Mouse (Mus musculus): Measurements from ENCODE around the gene 4930503B20Rik.

4930503B20Rik gene

DNA sequence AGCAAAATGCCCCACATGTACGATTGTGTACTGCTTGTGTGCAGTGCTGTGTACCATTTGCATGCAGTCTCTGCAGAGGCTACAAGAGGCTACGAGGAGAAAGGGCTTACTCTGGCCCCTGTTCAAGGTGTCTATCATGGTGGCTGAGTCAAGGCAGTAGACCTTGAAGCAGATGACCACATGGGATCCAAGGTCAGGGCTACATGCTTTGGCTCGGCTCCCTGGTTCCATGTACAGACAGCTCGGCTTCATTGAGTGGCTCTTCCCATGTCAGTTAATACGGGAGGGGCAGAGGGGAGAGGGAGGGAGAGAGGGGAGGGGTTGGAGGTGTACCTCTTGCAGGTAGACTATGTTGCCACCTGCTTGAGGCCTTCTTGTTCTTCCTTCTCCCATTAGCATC lies 1.3 kb upstream of the 4930503B20Rik start:
- CTCF ChIA-PET = no interaction called here

DNA sequence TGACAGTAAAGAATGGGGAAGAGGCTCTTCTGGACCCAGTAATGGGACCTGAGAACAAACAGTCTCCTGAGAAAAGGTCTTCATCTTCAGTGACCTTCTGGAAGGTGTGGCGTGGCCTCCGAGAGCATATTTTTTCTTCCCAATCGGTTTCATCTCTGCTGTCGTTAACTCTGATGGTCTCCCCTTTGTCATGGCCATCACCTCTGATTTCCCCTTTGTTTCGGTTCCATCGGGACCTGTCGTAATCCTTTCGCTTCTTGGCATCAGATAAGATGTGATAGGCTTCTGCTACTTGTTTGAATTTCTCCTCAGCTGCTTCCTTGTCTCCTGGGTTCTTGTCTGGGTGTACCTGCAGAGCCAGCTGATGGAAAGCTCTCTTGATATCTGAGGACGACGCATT lies 401 bp downstream of the 4930503B20Rik start:
- CTCF ChIA-PET = no interaction called here

DNA sequence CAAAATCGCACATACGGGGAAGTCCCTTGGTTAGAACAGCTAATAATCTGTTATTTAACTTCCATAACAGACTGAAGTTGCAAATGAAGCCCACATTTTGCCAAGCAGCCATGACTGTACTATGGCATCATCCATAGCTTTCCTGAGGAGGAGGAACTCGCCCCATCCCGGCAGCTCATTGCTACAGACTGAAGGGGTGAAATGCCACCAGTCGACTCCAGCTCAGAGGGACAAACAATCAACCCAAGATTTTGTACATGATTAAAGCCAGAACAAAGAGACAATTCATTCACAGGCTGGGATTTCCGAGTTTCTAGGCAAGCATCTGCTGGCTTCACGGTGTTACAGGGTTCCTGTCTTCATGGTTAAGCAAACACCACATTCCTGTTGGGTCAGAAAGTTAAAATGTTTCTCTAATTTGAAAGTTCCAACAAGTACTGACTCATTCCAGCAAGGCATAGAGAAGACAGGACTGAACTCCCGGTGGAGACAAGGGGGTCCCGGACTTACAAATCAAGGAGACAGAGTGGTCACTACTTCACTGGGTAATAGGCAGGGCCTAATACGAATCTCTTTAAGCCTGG lies 1.7 kb downstream of the 4930503B20Rik start:
- CTCF ChIA-PET = no interaction called here

DNA sequence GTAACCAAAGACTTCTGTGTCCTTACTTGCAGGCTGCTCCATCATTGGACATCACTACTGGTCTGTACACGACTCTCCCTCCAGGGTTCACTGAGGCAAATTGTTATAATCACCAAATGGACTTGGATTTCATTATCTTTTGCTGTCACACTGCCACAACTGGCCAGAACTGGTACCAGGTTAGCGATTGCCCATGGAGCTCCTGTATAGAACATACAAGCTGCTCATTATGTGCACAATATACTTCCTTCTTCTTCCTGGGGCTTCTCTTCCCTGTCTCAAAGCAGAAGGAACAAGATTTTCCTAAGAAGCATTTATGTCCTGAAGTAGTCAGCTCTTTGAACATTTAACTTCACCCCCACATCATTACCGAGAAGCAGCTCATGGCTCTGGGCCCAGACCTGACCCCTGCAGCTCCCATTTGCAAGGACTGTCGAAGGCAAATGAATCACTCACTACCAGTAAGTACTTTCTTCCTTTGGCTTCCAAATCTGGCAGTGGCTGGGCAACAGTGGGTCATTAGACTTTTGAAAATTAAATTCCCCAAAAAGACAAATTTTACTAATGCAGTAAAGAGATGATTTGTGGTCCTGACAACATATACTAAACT lies 9.2 kb downstream of the 4930503B20Rik start:
- CTCF ChIA-PET = no interaction called here

DNA sequence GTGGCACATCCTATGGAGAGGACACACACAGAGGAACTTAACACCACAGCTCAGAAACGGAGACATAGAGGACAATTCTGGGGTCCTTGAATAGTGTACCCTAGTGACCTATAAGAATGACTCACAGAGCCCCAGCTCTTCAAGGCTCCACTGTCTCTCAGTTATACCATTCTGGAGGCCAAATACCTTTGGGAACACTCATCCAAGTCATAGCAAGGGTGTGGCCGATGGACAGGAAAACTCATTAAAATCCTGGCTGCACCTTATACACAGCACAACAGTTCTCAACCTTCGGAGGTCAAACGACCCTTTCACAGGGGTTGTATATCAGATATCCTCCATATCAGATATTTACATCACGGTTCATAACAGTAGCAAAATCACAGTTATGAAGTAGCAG lies 18.6 kb downstream of the 4930503B20Rik start:
- CTCF ChIA-PET = no interaction called here

DNA sequence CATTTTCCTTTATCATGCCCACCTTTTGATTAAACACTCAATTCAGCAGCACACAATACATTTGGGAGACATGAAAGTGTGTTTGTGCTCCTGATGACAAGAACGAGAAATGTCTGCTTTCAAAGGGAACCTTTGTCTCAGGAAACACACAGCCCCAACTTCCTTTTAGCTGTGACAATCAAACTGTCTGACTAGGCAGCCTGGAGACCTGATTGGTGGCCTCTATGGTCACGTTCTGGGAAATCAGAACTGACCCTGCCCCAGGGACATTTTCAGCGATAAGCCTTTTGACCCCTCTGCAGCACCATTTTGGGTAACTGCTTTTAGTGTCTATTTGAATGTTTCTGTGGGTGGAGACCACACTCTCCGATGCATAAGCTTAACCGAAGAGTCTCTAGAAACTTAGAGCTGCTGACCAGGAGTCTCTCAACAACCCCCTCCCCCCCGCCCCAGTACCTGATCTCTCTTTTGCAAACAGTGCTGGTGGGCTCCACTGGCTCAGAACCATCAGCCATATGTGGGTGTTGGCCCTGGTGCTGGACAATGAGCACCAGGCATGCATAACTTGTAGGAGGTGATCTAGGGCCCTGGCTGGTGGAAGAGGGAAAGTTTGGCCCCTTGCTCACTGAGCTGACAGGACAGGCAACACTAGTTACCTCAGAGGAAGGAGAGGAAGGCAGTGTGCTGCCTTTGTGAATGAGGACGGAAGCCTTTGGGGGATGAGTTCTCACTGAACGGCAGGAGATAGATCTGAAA lies 22.7 kb downstream of the 4930503B20Rik start:
- CTCF ChIA-PET = no interaction called here

DNA sequence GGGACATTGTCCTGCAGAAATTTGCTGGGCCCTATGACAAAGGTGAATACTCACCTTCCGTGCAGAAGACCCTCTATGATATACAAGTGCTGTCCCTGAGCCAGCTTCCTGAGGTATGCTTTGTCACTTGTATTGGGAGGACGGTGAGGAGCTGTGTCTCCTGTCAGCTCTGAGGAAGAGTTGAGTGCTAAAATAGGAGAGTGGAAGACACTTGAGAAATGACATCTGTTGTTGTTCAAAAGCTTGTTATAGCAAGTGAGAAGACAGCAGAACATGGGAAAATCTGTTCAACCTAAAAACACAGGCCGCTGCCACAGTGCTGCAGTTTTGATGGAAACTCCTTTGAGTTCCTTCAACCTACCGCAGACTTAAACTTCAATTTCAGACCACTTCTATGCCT lies 25.4 kb downstream of the 4930503B20Rik start:
- CTCF ChIA-PET = no interaction called here

DNA sequence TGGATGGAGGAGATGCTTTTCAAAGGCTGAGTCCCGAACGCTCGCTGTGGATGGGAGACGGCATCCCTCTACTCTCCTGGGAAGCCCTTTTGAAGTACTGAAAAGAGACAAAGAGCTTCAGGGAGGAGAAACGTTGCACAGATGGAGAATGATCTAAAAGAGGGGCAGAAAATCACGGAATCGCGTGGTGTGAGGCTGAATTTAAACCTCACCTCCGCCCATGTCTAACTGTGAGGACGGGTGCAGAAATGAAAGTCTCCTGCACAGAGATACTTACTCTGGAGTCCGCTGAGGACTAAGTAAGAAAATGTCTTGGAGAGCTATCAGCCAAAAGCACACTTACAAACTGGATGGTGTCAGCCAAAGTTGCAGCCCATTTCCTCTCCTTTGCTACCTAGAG lies 29.2 kb downstream of the 4930503B20Rik start:
- CTCF ChIA-PET = no interaction called here

DNA sequence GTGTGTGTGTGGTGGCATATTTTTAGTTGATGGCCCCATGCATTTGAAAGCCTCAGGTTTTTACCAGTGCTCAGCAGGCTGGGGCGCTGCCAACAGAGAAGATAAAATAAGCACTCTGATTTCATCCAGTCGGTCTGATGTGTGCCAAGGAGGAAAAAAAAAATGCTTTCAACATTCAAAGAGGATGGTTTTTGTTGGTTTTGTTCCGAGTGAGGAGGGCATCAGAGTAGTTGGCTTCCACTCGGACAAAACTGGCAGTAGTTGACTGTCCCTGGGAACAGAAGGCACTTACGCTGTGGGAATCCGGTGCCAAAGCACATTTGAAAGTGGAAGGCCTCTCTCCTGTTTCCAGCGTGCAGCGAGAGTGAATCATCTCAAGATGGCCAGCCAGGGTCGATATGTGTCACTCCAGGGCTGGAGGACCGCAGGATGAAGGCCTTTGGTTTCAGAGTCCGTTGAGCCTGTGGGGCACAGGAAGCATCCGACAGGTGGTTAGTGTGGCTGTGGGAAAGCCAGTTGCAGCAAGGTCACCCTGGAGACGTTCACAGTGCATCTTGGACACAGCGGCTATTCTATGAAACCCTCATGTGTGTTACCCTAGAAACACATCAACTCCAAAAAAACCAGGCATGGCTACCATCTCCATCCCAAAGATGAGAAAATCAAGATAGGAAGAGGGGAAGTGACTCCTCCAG lies 30.4 kb downstream of the 4930503B20Rik start:
- CTCF ChIA-PET = no interaction called here

DNA sequence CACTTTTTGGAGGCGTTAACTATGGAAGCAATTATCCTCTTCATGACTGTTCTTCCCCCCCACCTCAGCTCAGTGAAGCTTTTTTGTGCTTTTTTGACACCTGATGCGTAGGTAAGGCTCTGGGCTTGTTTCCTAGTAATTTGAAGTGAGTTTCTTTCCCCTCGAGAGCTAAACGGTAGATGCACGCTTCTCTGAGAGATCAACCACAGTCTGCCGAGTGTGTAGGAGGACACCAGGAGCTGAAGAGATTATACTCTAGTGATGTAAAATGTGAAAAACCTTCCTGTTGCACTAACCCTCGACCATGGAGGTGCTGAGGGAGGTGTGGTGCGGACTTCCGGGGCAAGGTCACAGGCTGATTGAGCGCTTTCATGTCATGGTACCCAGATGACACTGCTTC lies 31.0 kb downstream of the 4930503B20Rik start:
- CTCF ChIA-PET = no interaction called here

DNA sequence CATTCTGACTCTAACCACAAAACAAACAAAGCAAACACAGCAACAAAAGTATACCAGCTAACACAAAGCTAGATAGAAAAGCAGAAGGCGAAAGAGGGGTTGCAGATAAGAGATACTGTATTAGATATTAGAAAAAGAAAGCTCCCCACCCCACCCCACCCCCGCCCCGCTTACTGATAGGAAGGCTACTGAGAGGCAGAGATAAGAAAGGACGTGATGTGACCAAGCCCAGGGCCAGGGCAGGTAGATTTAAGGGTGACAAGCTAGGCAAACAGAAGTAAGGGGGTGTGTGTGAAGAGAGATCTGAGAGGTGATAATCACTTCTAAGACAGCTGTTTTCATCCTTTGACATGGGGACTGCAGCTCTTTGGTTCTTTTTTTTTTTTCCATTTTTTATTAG lies 32.8 kb downstream of the 4930503B20Rik start:
- CTCF ChIA-PET = no interaction called here

DNA sequence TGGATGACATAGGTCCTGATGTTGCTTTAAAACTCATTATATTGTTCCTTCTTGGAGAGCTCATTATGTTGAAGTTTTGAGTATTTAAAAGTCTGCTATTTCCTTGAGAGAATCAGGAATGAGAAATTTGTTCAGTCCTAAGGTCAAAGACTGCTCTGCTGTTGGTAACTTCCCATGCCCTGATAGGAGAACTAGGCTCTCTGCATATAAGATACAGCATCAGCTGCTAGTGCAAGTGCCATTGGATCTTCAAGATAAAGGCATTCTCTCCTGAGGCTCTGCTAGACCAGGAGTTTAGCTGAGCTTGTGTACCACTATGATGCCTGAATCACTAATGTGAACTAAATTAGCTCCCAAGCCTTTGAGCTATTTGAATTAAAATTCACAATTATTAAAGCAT lies 33.2 kb downstream of the 4930503B20Rik start:
- CTCF ChIA-PET = no interaction called here

DNA sequence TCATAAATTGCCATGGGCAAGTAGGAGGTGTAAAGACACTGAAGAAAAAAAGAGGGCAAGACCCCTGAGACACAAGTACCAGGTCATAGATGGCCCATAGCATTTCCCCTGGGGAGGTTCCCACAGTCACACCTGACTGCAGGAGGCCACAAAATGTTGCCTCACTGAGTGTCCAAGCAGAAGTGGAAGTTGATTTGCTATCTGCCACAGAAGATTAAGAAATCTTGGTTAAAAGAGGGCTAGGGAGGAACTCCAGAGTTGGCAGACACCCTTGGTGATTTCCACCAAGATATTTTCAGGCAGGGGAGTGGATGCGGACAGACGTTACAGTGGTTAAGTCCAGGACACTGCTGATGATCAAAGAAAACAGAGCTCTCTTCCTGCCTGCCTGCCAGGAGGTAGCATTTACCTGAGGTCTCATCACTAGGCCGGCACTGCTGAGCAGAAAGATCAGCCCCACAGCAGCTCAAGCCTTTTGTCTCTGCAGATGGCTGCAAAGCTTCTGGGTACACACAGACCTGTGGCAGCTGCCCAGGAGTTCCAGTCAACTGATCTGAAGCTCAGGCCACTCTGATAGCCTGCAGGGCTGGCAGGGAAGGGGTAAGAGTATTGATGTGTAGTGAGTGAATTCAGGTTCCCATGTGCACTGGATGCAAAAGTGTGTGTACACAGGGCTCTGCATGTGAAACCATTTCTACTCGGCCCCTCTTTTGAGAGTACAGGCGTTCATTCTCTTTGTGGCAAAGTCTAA lies 34.4 kb downstream of the 4930503B20Rik start:
- CTCF ChIA-PET = no interaction called here

DNA sequence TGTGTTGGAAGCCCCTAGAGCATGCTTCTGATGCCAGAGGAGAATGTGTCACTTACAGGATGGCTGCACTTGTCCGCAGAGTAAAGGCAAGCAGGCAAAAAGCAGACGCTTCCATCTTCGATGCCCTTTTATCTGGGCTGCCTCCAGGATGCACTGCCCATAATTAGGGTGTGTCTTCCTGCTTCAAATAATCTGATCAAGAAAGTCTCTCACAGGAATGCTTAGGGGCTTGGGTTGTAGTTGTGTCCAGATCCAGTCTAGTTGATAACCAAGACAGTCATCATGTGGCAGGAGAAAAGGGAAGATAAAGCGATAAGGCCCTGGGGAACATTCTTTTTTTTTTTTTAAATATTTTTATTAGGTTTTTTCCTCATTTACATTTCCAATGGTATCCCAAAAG lies 35.6 kb downstream of the 4930503B20Rik start, which contains the start of gene Dnase2b:
Dnase2b (minus strand) TSS at position 101 of the 400 bp plus-strand sequence.
- CTCF ChIA-PET = no interaction called here

DNA sequence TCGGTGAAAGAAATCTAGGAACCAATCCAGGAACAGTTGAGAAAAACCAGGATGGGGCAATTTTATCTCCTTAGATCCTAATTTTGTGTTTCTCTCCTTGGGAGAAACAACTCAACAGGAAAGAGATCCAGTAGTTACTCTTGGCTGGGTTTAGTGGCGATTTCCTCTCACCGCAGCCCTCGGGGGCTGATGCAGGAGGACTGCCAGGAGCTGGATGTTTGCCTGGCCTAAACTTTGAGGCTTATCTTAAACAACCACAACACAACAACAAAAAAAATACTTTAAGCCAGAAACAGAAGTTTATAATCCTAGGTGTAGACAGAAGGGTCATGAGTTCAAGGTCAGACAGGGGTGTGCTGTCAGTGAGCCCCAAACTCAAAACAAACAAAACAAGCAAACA lies 39.3 kb downstream of the 4930503B20Rik start:
- CTCF ChIA-PET = no interaction called here

DNA sequence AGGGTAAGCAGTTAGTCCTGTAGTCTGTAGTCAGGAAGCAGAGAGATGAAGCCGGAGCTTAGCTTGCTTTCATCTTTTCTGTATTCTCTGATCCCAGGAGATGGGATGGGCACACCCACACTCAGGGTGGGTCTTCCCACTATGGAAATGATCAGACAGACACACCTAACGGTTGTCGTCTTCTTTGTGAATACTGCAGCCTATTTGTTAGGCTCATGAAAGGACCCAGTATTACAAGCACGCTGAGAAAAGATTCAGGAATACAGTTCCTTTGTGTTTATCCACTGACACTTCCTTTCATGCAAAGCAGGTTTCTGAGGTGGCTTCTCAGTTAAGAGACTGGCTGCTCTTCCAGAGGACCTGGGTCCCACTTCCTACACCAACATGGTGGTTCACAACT lies 39.9 kb downstream of the 4930503B20Rik start:
- CTCF ChIA-PET = no interaction called here

DNA sequence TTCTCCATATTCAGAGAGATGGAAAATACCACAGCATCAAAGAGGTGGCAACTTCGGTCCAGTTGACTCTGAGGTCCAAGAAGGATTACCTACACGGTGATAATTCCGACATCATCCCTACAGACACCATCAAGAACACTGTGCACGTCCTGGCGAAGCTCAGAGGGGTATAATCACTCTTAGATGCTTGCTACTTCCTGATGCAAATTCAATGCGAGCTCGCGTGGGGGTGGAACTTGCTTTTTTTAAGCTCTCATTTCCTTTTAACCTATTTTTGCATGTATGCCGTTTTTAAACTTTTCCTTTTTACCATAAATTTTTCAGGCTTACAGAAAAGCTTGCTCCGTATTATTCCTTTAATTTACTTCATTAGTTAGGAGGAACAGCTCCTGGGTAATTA lies 40.8 kb downstream of the 4930503B20Rik start:
- CTCF ChIA-PET = no interaction called here

DNA sequence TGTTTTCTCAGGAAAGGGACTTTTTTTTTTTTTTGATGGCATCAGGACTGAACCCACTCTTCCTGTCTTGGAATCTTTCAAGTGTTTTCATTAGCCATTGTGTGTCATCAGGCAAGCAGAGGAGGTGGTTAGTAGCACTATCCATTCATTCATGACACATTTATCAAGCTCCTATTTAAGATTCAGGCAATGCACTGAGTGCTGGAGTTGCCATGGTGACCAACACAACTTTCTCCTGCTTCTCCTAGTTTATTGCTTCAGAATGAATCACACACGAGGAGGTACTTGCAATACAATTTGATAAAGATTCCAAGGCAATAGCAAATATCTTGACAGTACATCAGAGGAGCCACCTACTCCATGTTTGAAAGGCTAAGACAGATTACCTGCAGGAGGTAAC lies 43.7 kb downstream of the 4930503B20Rik start:
- CTCF ChIA-PET = no interaction called here

DNA sequence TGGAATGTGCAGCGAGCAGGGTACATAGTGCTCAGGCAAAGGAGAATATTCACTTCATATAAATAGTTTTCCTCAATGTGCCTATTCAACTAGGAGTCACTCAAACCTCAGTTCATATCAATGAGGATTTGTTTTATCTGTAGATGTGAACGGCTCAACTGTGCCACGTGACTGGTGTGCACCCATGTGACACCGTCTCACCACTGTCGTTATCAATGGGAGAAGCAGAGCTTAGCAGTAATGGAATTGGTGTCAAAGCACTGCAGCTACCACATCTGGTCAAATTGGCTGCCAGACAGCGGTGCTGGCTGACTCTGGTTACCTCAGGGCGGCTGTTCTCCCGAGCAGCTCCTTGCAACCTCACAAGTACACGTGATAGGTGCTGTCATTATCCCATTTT lies 46.5 kb downstream of the 4930503B20Rik start:
- CTCF ChIA-PET = no interaction called here

DNA sequence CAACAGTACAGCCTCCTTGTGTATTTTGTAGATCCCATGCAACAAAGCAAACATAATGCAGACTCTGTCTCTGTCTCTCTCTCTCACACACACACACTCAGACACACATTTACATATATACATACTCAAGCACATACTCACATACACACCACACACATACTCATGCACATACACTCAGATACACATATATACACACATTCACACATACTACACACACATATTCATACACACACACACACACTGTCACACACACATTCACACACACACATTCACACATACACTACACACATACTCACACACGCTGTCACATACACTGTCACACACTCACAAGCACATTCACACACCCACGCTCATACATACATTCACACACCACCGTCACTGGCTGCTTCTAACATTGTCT lies 48.6 kb downstream of the 4930503B20Rik start:
- CTCF ChIA-PET = no interaction called here

DNA sequence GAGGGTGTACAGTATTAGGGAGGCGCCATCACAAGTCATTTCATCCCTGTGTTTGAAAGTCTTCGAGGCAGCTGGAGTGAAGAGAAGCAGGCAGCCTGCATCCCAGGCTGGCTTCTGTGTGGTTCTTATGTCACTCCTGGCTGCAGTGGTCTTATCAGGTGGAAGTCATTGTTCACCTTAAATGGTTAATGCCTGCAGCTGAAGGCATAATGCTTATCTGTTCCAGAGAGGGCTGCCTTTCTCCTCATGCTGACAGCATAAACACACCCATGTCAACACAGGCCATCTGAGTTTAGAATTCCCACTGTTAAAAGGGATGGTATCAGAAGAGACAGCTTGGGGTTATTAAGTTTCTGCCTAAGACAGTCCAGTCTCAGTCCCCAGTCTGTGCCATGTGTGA lies 49.9 kb downstream of the 4930503B20Rik start:
- CTCF ChIA-PET = no interaction called here

DNA sequence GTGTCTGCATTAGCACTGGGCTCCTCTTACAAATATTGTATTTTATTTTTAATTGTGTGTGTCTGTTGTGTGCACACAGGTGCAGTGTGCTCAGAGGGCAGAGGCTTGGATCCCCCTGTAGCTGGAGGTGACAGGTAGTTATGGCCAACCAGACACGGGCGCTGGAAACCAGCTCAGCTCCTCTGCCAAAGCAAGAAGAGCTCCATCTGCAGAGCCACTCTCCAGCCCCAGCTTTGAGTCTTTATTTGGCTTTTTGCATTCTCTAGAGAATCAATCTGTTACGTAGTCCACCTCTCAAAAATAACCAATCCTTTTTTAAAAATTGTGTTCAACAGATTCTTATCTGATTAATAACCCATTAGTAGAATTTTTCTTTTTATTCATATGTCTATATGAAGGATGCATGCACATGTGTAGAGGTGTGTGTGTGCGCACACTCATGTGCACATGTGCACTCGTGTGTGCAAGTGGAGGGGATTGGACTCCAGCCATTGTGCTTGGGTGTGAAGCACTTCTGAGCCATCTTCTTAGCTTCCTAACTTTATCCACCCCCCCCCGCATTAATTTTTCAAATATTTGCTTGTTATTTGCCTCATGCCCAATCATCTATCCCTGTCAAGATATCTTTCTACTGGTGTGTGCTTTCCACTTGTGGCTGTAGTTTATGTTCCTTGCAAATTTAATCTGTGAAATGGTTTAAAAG lies 51.8 kb downstream of the 4930503B20Rik start:
- CTCF ChIA-PET = no interaction called here
